Mouse (Mus musculus): ENCODE measurements around the gene Gdf2. TPM values are rescaled to one million over a fixed set of nuclear protein-coding genes. Genes with fewer than 3 reads are reported as not detected.

Gene Gdf2
- polyA plus RNA-seq (2021), result not detected

DNA sequence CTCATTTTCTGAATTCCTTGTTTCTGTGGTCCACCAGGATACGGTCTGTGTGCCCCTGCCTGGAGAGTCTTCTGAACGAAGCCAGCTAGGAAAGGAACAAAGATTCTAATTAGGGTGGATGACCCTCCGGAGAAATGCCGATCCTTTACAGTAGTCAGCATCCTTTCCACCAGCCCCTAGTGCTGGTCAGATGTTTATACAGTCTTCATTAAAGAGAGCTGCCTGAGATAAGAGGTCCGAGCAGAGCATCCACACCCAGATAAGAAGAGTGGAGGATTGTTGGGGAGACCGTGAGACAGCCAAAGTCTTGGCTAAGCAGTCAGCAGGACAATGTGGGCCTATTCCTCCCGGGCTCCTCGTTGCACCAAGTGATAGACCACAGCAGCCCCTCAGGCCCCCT is at the start of gene Gdf2:
Gene Gdf2, plus strand, starts transcription at position 301 of the 400 bp plus-strand sequence.
- in situ Hi-C loops (cut with MboI; ENCODE audit: low pct_unique_long_range_greater_than_20kb), result no loop called here
- POLR2A ChIA-PET, result no interaction called here
- DNase-seq (ENCODE audit: low read depth, low spot score), result no peak
- CTCF ChIA-PET, result no interaction called here
- no peak for TF ChIP-seq CTCF (IDR thresholded peaks at IDR 0.05)
- ATAC-seq, result no peak
- H3K27me3 ChIP-seq, result no peaks in the 10 kb centered on the region

DNA sequence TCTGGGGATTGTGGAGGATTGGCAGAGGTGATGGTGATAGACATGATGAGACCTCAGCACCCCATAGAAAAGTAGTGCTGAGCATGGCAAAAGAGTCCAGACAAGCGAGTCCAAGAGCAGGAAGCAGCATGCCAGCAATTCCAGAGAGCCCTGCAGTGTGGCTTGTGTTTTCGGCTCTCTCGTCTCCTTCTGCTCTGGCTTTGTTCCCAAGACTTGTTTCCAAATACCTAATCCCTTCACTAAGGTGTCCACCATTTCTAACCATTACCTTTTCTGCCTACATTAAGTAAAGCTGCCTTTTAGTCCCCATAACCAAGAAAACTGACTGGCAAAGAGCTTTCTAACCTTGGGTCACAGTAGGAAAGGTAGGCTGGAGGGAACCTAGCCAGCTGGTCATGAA is 49.3 kb upstream of the Gdf2 start:
- in situ Hi-C loops (cut with MboI; ENCODE audit: low pct_unique_long_range_greater_than_20kb), result no loop called here
- ChIA-PET POLR2A (no interaction called here), CTCF (no interaction called here)
- peaks cover 12% of the 10 kb centered on the region for H3K27me3 ChIP-seq
- TF ChIP-seq CTCF (IDR thresholded peaks at IDR 0.05), result no peak
- ATAC-seq (no peak), DNase-seq (ENCODE audit: low read depth, low spot score) (no peak)

DNA sequence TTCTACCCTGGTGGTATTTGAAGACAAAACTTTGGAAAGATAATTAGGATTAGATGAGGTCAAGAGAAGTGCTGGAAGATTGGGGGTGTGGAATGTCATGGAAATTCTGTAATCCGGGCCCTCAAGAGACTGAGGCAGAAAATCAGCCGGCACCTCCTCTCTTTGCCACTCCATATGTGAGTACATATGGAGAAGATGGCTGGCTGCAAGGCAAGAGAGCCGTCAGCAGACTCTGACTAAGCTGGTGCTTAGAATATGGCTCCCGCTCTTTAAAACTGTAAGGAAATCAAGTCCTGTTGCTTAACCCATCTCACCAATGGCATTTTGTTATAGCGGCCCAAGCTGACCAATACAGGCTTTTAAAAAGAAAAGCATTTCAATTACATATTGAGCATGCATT is 45.1 kb upstream of the Gdf2 start:
- POLR2A ChIA-PET, result no interaction called here
- CTCF ChIA-PET, result no interaction called here
- H3K27me3 ChIP-seq, result peaks cover 4% of the 10 kb centered on the region
- ATAC-seq (no peak), DNase-seq (ENCODE audit: low read depth, low spot score) (no peak)
- no peak for TF ChIP-seq CTCF (IDR thresholded peaks at IDR 0.05)
- in situ Hi-C loops (cut with MboI; ENCODE audit: low pct_unique_long_range_greater_than_20kb), result no loop called here

DNA sequence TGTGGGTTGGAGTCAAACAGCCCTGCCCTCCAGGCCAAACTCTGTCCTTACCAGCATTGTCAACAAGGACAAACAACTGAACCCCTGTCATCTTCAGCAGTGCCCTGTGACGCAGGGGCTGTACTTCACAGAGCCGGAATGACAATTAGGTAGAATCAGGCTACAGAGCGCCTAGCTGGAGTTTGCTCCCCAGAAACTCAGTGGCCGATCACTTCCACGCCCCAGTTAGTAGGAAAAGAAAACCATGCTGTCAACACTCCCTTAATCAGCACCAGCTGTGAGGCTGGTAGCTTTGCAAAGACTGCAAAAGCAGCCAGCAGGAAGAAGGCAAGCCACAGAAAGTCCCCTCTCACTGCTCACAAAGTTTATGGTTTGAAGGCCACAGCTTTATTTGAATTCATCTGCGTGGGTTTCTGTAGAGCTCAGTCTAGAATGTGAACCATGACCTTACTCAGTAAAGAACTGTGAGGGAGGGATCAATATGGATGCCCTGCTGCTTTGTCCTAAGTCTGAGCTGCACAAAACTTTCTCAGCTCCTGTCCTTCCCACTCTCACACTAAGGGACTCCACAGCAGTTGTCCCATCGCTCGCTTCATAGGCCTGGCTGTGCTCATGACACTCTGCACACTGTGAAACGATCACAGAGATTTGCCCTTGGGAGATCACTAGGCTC is 44.1 kb upstream of the Gdf2 start:
- no peak for ATAC-seq
- ChIA-PET POLR2A (no interaction called here), CTCF (no interaction called here)
- in situ Hi-C loops (cut with MboI; ENCODE audit: low pct_unique_long_range_greater_than_20kb), result no loop called here
- no peak for TF ChIP-seq CTCF (IDR thresholded peaks at IDR 0.05)
- H3K27me3 ChIP-seq, result peaks cover 4% of the 10 kb centered on the region
- no peak for DNase-seq (ENCODE audit: low read depth, low spot score)

DNA sequence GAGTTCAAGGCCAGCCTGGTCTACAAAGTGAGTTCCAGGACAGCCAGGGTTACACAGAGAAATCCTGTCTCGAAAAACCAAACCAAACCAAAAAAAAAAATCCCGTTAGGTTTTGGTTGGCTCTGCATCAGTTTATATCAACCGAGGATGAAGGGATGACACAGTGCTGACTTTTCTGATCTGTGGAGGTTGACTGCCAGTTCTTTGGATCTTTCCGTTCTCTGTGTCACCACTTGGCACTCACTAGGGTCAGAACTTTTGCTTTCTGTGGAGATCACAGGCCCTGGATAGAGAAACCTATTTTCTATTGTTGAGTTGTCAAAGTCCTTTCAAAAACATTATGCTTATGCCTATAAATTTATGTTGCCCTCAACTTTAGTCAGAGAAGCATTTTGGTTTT is 38.1 kb upstream of the Gdf2 start:
- no peak for ATAC-seq
- ChIA-PET CTCF (no interaction called here), POLR2A (no interaction called here)
- no peak for TF ChIP-seq CTCF (IDR thresholded peaks at IDR 0.05)
- no peak for DNase-seq (ENCODE audit: low read depth, low spot score)
- H3K27me3 ChIP-seq, result peaks cover 3% of the 10 kb centered on the region
- in situ Hi-C loops (cut with MboI; ENCODE audit: low pct_unique_long_range_greater_than_20kb), result no loop called here

DNA sequence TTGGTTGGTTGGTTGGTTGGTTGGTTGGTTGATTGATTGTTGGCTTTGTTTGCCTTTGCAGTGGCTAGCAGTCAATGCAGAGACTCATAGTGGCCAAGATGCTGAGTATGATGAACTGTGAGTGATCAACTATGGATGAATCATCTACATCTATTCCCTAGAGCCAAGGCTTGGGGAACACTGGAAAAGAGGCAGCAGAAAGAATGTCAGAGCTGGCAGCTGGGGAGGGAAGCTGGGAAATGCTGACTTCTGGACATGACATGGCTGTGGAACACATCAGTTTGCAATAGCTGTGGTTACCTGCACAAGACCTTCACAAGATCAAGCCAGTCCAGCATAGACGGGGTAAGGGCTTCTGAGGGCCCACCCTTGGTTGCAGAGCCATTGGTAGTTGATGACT is 37.6 kb upstream of the Gdf2 start:
- CTCF ChIA-PET, result no interaction called here

DNA sequence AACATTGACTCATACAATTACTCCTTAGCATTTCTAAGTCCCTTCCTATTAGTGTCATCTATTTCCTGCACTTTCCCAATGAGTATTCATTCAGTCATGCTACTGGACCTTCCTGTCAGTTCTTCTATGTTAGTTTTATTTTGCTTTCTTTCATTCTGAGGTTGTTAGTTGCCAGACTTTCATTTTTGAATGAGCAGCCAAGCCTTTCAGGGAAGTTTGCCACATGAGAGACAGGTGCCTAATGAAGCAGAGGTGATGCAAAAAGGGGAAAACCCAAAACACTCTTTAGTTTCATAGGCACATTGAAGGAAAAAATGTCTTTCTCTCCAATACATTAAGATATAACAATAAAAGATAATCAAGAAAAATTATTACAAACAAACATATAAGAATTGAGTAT is 36.0 kb upstream of the Gdf2 start:
- POLR2A ChIA-PET, result no interaction called here
- CTCF ChIA-PET, result no interaction called here
- H3K27me3 ChIP-seq, result peaks cover 3% of the 10 kb centered on the region
- in situ Hi-C loops (cut with MboI; ENCODE audit: low pct_unique_long_range_greater_than_20kb), result no loop called here
- no peak for DNase-seq (ENCODE audit: low read depth, low spot score)
- no peak for ATAC-seq
- TF ChIP-seq CTCF (IDR thresholded peaks at IDR 0.05), result no peak

More for the DNA sequence above, 37.6 kb upstream of the Gdf2 start:
- in situ Hi-C loops (cut with MboI; ENCODE audit: low pct_unique_long_range_greater_than_20kb), result no loop called here
- POLR2A ChIA-PET, result no interaction called here
- no peak for ATAC-seq
- no peak for DNase-seq (ENCODE audit: low read depth, low spot score)
- peaks cover 3% of the 10 kb centered on the region for H3K27me3 ChIP-seq
- TF ChIP-seq CTCF (IDR thresholded peaks at IDR 0.05), result no peak

DNA sequence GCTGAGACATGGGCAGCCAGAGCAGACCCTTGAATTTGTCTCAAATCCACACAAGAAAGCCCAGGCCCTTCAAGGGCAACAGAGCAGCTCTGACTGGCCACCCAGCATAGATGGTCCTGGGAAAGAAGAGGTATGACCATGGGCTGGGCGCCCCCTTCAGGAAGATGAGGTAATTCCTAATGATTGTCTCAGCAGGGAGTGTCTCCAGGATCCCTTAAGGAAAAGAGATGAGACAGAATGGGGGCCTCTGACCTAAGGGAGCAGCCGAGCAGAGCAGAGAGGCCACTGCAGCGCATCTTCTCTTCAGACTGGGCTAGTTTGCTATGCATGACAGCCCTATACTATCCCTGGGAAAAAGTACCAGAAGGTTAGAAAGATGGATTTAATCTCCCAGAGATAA is 27.1 kb upstream of the Gdf2 start:
- no peak for ATAC-seq
- H3K27me3 ChIP-seq, result no peaks in the 10 kb centered on the region
- POLR2A ChIA-PET, result no interaction called here
- CTCF ChIA-PET, result no interaction called here
- in situ Hi-C loops (cut with MboI; ENCODE audit: low pct_unique_long_range_greater_than_20kb), result no loop called here
- DNase-seq (ENCODE audit: low read depth, low spot score), result no peak
- TF ChIP-seq CTCF (IDR thresholded peaks at IDR 0.05), result peak; percentile 34

DNA sequence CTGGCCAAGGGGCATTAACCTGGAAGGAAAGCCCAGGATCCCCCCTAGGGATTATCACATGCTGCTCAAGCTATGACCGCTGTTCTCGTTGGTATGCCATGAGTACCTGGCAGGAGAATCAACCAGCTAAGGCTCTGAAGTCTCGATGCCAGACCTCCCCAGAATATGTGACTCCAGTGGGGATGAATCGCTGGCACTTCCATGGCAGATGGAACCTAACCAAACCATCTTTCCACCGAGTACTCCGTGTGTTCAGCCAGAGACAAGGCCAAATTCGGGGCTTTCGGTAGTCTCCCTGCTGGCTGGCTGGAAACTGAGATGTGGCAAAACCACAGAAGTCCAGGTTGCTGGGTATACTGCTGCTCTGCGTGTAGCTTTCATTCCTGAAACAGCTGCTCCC is 26.6 kb upstream of the Gdf2 start:
- no peak for DNase-seq (ENCODE audit: low read depth, low spot score)
- CTCF ChIA-PET, result no interaction called here
- in situ Hi-C loops (cut with MboI; ENCODE audit: low pct_unique_long_range_greater_than_20kb), result no loop called here
- POLR2A ChIA-PET, result no interaction called here
- ATAC-seq, result no peak
- no peaks in the 10 kb centered on the region for H3K27me3 ChIP-seq
- TF ChIP-seq CTCF (IDR thresholded peaks at IDR 0.05), result no peak

DNA sequence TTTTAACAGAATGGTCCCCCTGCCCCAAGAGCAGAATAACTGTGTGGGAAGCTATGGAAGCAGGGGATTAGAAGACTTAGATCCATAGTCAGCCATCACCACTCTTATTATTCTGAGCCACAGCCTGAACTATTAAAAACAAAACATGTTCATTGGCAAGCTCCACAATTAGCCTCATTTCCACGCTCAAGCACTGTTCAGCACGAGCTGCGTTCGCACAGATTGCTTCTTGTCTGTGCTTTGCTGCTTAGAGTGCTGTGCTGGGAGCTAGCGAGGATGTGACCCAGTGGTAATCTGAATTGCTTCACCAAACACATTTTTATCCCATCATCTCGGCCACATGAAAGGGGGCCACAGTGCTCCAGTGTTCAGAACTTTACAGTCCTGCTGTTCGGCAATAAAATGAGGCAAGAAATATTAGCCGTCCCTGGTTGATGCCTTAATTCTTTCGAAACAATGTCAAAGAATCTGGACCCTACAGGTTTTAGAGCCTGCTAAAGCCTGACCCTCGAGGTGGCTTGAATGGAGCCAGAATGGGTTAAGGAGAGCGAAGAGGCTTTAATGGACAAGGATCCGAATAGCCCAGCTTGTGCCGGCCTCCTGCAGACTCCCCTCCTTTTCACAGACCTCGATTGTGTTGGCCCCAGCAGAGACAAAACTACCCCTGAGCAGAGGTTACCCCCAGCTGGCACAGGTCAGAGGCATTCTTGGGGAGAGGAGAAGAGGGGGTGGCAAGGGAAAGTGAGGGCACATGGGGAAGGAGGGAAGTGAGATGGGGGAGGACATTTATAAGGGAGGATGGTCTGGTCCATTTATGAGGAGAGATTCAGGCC is 19.9 kb upstream of the Gdf2 start:
- TF ChIP-seq CTCF (IDR thresholded peaks at IDR 0.05), result no peak
- no peak for DNase-seq (ENCODE audit: low read depth, low spot score)
- POLR2A ChIA-PET, result no interaction called here
- no peak for ATAC-seq
- CTCF ChIA-PET, result no interaction called here
- H3K27me3 ChIP-seq, result peaks cover 27% of the 10 kb centered on the region
- in situ Hi-C loops (cut with MboI; ENCODE audit: low pct_unique_long_range_greater_than_20kb), result no loop called here

DNA sequence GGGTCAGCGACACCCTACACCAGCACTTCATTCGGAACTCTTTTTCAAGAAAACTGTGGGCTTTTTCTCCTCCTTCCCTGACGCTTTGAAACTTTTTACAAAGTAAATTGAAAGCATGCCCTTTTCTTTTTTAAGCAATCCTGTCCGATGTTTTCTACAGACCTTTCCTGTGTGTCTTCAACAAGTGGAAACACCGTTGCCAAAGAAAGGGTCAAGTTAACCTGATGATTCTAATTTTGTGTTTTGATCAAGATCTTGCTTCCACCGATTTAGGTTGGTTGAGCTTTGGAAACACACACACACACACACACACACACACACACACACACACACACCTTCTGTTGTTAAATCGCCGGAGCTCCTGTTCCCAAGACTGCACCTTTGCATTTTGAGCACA is 18.1 kb upstream of the Gdf2 start:
- POLR2A ChIA-PET, result no interaction called here
- H3K27me3 ChIP-seq, result peaks cover 27% of the 10 kb centered on the region
- TF ChIP-seq CTCF (IDR thresholded peaks at IDR 0.05), result no peak
- DNase-seq (ENCODE audit: low read depth, low spot score) (no peak), ATAC-seq (no peak)
- CTCF ChIA-PET, result no interaction called here
- in situ Hi-C loops (cut with MboI; ENCODE audit: low pct_unique_long_range_greater_than_20kb), result no loop called here

Data from Patski (cell line).